Mouse (Mus musculus) myocyte (in vitro differentiated cells): ENCODE measurements around the gene Trim27. TPM values are rescaled to one million over a fixed set of nuclear protein-coding genes. Genes with fewer than 3 reads are reported as not detected.

ENCODE experiments used
- H3K27me3 ChIP-seq: one replicate; pipeline ENCODE4 v1.6.1; 2011; ENCODE audit not compliant: control insufficient read depth, insufficient read depth, insufficient read length
- H3K36me3 ChIP-seq: one replicate; pipeline ENCODE4 v1.6.1; 2011; ENCODE audit not compliant: control insufficient read depth, insufficient read depth
- H3K4me2 ChIP-seq: one replicate; pipeline ENCODE4 v1.6.1; 2011; ENCODE audit warnings: low read depth, control low read depth
- H3K4me3 ChIP-seq: one replicate; pipeline ENCODE4 v1.5.1; 2011; ENCODE audit warnings: mild to moderate bottlenecking, control low read depth, moderate library complexity
- H3K79me2 ChIP-seq: one replicate; pipeline ENCODE4 v1.6.1; 2011; ENCODE audit not compliant: control insufficient read depth, insufficient read depth
- H3ac ChIP-seq: one replicate; pipeline ENCODE4 v1.6.1; 2011; ENCODE audit not compliant: control insufficient read depth, insufficient read length
- CEBPB ChIP-seq: IDR thresholded peaks from 2 replicates; pipeline ENCODE4 v1.6.1; 2011; ENCODE audit warnings: mild to moderate bottlenecking, moderate library complexity; ENCODE audit not compliant: poor library complexity, insufficient read depth, severe bottlenecking
- E2F4 ChIP-seq: IDR thresholded peaks from one replicate; pipeline ENCODE4 v1.6.1; 2011; ENCODE audit warnings: mild to moderate bottlenecking, control low read depth, moderate library complexity; ENCODE audit not compliant: insufficient read depth
- MAX ChIP-seq: IDR thresholded peaks from one replicate; pipeline ENCODE4 v1.6.1; 2011; ENCODE audit warnings: low read depth, mild to moderate bottlenecking, control low read depth
- MYOD1 ChIP-seq, 3 experiments: IDR thresholded peaks; one replicate each; pipeline ENCODE4 v1.6.1; 2011; ENCODE audit warnings: control low read depth in 2 of 3, low read depth in 2 of 3, mild to moderate bottlenecking in 2 of 3, moderate library complexity in 1 of 3; ENCODE audit not compliant: insufficient read length in 2 of 3, control insufficient read depth in 1 of 3
- MYOG ChIP-seq, 3 experiments: IDR thresholded peaks; one replicate each; pipeline ENCODE4 v1.6.1; 2011; ENCODE audit warnings: control low read depth in 2 of 3, low read depth in 2 of 3, mild to moderate bottlenecking in 2 of 3; ENCODE audit not compliant: insufficient read length in 2 of 3, control insufficient read depth in 1 of 3, insufficient read depth in 1 of 3
- POLR2A ChIP-seq: IDR thresholded peaks from one replicate; pipeline ENCODE4 v1.6.1; 2011; ENCODE audit warnings: low read depth, mild to moderate bottlenecking, control low read depth, moderate library complexity; ENCODE audit not compliant: insufficient read length
- POLR2AphosphoS2 ChIP-seq: IDR thresholded peaks from one replicate; pipeline ENCODE4 v1.6.1; 2011; ENCODE audit warnings: low read depth, control low read depth; ENCODE audit not compliant: insufficient read length
- REST ChIP-seq: IDR thresholded peaks from one replicate; pipeline ENCODE4 v1.6.1; 2011; ENCODE audit warnings: mild to moderate bottlenecking, control low read depth, moderate library complexity; ENCODE audit not compliant: insufficient read depth, insufficient read length
- SRF ChIP-seq: IDR thresholded peaks from one replicate; pipeline ENCODE4 v1.6.1; 2011; ENCODE audit warnings: low read depth; ENCODE audit not compliant: control insufficient read depth, insufficient read length
- TCF12 ChIP-seq: IDR thresholded peaks from one replicate; pipeline ENCODE4 v1.6.1; 2011; ENCODE audit warnings: mild to moderate bottlenecking, control low read depth; ENCODE audit not compliant: poor library complexity, insufficient read depth, severe bottlenecking
- TCF3 ChIP-seq: IDR thresholded peaks from one replicate; pipeline ENCODE4 v1.6.1; 2011; ENCODE audit warnings: low read depth, control low read depth; ENCODE audit not compliant: insufficient read length
- USF1 ChIP-seq: IDR thresholded peaks from one replicate; pipeline ENCODE4 v1.6.1; 2011; ENCODE audit warnings: low read depth, mild to moderate bottlenecking, control low read depth, moderate library complexity
- polyA plus RNA-seq: library from polyadenylated mRNA; unstranded; fragments of >200 nt; fragmentation: generic; extraction: Trizol; gene quantifications from one replicate; pipeline ENCODE4 v1.2.1, GENCODE M21; 2012; ENCODE audit warnings: missing spikeins

Gene Trim27
- polyA plus RNA-seq, 1 experiment = 62.4 TPM

DNA sequence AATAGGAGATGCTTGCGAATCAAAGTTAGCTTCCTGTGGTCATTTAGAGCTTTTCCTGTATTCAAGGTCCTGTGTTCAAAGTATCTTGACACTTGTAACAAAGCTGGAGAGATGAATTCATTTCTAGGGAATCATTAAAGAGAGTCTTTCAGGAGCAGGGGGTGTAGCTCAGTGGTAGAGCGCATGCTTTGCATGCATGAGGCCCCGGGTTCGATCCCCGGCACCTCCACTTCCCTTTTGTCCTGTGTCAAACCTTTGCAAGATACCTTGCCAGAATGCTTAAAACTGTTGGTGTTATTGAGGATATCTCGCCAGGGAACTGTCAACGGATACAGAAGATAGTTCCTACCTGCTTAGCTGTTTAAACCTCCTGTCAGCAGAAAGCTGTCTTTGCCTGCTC is 61.5 kb downstream of the Trim27 start:
- no peaks in the 10 kb centered on the region for H3K27me3 ChIP-seq
- no peak overlapping the region for H3K4me2 ChIP-seq
- no peaks in the 10 kb centered on the region for H3K36me3 ChIP-seq
- H3K4me3 ChIP-seq = no peak overlapping the region
- TF ChIP-seq USF1 (no peak), MAX (no peak), TCF3 (no peak), MYOD1 (IDR thresholded peaks at IDR 0.05; ENCODE audit: control insufficient read depth in 1 of 3, insufficient read length in 2 of 3, low read depth in 2 of 3) (no peak), TCF12 (no peak), SRF (no peak), POLR2AphosphoS2 (no peak), POLR2A (no peak), E2F4 (no peak), REST (no peak), MYOG (IDR thresholded peaks at IDR 0.05; ENCODE audit: control insufficient read depth in 1 of 3, insufficient read depth in 1 of 3, insufficient read length in 2 of 3, low read depth in 2 of 3) (no peak), CEBPB (no peak)
- no peak overlapping the region for H3ac ChIP-seq
- no peaks in the 10 kb centered on the region for H3K79me2 ChIP-seq

DNA sequence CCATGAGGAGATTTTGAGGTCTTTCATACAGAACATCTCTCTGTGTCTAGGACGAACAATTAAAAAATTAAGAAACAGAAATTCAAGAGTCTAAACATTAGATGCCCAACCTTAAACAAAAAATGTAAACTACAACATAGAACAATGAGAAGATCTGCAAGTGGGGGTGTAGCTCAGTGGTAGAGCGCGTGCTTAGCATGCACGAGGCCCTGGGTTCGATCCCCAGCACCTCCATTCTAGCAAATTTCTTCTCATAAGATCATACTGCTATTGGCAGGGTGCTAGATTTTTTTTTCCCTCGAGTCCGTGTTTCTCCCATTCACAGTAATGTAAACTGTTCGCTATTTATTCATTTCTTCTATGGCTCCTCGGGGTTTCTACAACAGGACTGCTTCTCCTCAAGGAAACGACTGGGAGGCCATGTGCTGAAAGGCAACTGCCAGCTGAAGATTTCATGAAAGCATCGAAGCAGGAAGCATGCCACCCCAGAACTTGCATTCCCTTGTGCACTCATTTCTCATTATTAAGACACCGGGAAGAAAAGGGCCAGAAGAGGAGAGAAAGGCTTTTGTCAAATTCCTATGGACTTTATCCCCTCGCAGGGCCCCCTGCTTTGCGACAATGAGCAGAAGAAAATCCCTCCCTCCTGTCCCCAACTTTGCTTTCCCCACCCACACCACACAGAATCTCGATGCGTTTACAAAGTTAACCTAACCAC is 63.3 kb downstream of the Trim27 start:
- TF ChIP-seq TCF12 (no peak), POLR2AphosphoS2 (no peak), TCF3 (no peak), MAX (no peak), CEBPB (no peak), USF1 (no peak), POLR2A (no peak)
- Histone ChIP-seq H3K79me2 (no peaks in the 10 kb centered on the region), H3K36me3 (no peaks in the 10 kb centered on the region), H3K27me3 (no peaks in the 10 kb centered on the region), H3K4me3 (no peak overlapping the region), H3ac (no peak overlapping the region), H3K4me2 (no peak overlapping the region)

DNA sequence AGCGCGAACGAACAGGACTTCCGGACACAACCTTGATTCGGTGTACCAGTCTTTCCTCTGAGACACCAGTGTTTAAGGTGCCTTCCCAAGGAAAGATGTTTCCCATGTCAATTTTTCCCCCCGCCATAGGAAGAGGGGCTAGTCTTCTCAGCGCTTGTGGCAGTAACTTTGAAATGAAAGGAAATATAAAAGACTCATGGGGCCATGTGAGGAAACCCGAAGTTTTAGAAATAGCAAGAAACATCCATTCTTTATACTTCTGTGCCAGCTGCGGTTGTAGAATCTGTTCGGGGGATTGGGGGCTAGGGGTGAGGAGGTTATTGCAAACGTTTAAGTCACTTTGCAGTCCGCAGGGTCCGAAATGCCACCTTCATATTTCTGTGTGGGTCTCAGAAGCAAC is 64.0 kb downstream of the Trim27 start:
- Histone ChIP-seq H3K36me3 (no peaks in the 10 kb centered on the region), H3ac (no peak overlapping the region), H3K27me3 (no peaks in the 10 kb centered on the region), H3K4me3 (no peak overlapping the region), H3K79me2 (no peaks in the 10 kb centered on the region), H3K4me2 (no peak overlapping the region)
- TF ChIP-seq CEBPB (no peak), MYOG (IDR thresholded peaks at IDR 0.05; ENCODE audit: control insufficient read depth in 1 of 3, insufficient read depth in 1 of 3, insufficient read length in 2 of 3, low read depth in 2 of 3) (no peak), USF1 (no peak), TCF3 (no peak), SRF (no peak), POLR2AphosphoS2 (no peak), E2F4 (no peak), POLR2A (no peak), MAX (no peak), TCF12 (no peak), REST (no peak), MYOD1 (IDR thresholded peaks at IDR 0.05; ENCODE audit: control insufficient read depth in 1 of 3, insufficient read length in 2 of 3, low read depth in 2 of 3) (no peak)

DNA sequence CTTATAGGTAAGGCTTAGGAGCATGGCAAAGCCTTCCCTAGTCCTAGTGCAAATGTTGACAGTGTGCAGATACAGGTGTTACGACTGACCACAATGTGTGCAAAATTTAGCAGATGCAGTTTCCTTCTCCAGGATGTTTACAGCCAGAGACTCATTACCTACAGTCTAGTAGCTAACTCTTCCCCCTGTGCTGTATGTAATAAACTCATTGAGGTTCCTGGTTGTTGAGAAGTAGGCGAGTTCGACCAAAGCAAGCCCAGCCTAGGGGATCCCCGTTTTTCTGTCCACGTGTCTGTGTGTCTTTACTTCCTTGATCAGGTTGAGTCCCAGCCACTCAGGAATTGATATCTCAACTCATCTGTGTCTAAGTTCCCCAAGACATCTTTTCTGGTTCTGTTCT is 64.8 kb downstream of the Trim27 start:
- H3K36me3 ChIP-seq = no peaks in the 10 kb centered on the region
- H3K27me3 ChIP-seq = no peaks in the 10 kb centered on the region
- TF ChIP-seq MAX (no peak), POLR2A (no peak), MYOG (IDR thresholded peaks at IDR 0.05; ENCODE audit: control insufficient read depth in 1 of 3, insufficient read depth in 1 of 3, insufficient read length in 2 of 3, low read depth in 2 of 3) (no peak)
- no peak overlapping the region for H3K4me3 ChIP-seq
- no peak overlapping the region for H3K4me2 ChIP-seq
- H3ac ChIP-seq = no peak overlapping the region
- H3K79me2 ChIP-seq = no peaks in the 10 kb centered on the region

Other genes with a start within 250 kb of the Trim27 start
- not detected for gene Olfr1370, start 104.5 kb upstream of the Trim27 start, polyA plus RNA-seq
- gene Olfr1369-ps1, start 68.0 kb upstream of the Trim27 start, polyA plus RNA-seq = not detected
- gene Olfr263, start 49.8 kb upstream of the Trim27 start, polyA plus RNA-seq = not detected
- gene Olfr1368, start 33.6 kb upstream of the Trim27 start, polyA plus RNA-seq = not detected
- not detected for gene Gpx5, start 113.3 kb downstream of the Trim27 start, polyA plus RNA-seq
- not detected for gene Gpx6, start 132.7 kb downstream of the Trim27 start, polyA plus RNA-seq
- gene Olfr1367, start 167.5 kb downstream of the Trim27 start, polyA plus RNA-seq = not detected
- gene Zscan12, start 183.4 kb downstream of the Trim27 start, polyA plus RNA-seq = 2.8 TPM
- 13.6 TPM for gene Zkscan3, start 223.3 kb downstream of the Trim27 start, polyA plus RNA-seq